Mouse (Mus musculus): ENCODE results near the gene Dnaic2.

- TF ChIP-seq POLR2A (IDR thresholded peaks at IDR 0.05; ENCODE audit: low read depth, low read length): no peak
- no peak for TF ChIP-seq CTCF (IDR thresholded peaks at IDR 0.05; ENCODE audit: extremely low read depth, insufficient read length, insufficient replicate concordance, low read depth, low read length)
Measured at GRCm38 (mm10) chr11:114687574-114688188, 39.5 kb upstream of the Dnaic2 start.

Data from small intestine, adult 2 months (tissue).